Mouse (Mus musculus): Measurements from ENCODE around the gene Pou4f1. TPM values are rescaled to one million over a fixed set of nuclear protein-coding genes. Genes with fewer than 3 reads are reported as not detected.
"Not testable (repeated sequence)": the region's sequence is repeated elsewhere in the genome, so short reads cannot be mapped to it uniquely, and the experiment has no call there.

Pou4f1 gene
- 1 to 10 TPM in 2 of 3 experiments, under 1 TPM in 1; 0.71 to 2.5 (median 2.2) TPM for polyA plus RNA-seq (2017; shearing (Covaris generic))

- peak; percentile 74 for ATAC-seq
Measured at GRCm38 (mm10) chr14:104467966-104468622, at the start of gene Pou4f1. TSS of gene Pou4f1 (minus strand) at chr14:104467999.

- no peak for ATAC-seq
Measured at GRCm38 (mm10) chr14:104511664-104512063, 43.9 kb upstream of the Pou4f1 start.

- not testable (repeated sequence) for ATAC-seq
Measured at GRCm38 (mm10) chr14:104502761-104503160, 35.0 kb upstream of the Pou4f1 start.

GRCm38 (mm10) chr14:104479751-104480150 lies 12.0 kb upstream of the Pou4f1 start:
- no peak for ATAC-seq

GRCm38 (mm10) chr14:104478593-104478992 lies 10.8 kb upstream of the Pou4f1 start:
- ATAC-seq: no peak

GRCm38 (mm10) chr14:104477616-104478015 lies 9.8 kb upstream of the Pou4f1 start:
- ATAC-seq: no peak

- ATAC-seq: no peak
Measured at GRCm38 (mm10) chr14:104475438-104475837, 7.6 kb upstream of the Pou4f1 start.

GRCm38 (mm10) chr14:104468623-104468970 lies 798 bp upstream of the Pou4f1 start:
- no peak for ATAC-seq

- peak; percentile 20 for ATAC-seq
Measured at GRCm38 (mm10) chr14:104467133-104467965, 450 bp downstream of the Pou4f1 start.

- ATAC-seq: no peak
Measured at GRCm38 (mm10) chr14:104466557-104466956, 1.2 kb downstream of the Pou4f1 start.

GRCm38 (mm10) chr14:104465483-104466235 lies 2.1 kb downstream of the Pou4f1 start:
- no peak for ATAC-seq

- no peak for ATAC-seq
Measured at GRCm38 (mm10) chr14:104464841-104465240, 3.0 kb downstream of the Pou4f1 start.

GRCm38 (mm10) chr14:104463631-104464250 lies 4.1 kb downstream of the Pou4f1 start:
- no peak for ATAC-seq

- no peak for ATAC-seq
Measured at GRCm38 (mm10) chr14:104461286-104462240, 6.2 kb downstream of the Pou4f1 start.

- no peak for ATAC-seq
Measured at GRCm38 (mm10) chr14:104460325-104461285, 7.2 kb downstream of the Pou4f1 start.

GRCm38 (mm10) chr14:104459513-104460111 lies 8.2 kb downstream of the Pou4f1 start:
- ATAC-seq: no peak

GRCm38 (mm10) chr14:104458728-104459512 lies 8.9 kb downstream of the Pou4f1 start:
- no peak for ATAC-seq

GRCm38 (mm10) chr14:104457966-104458710 lies 9.7 kb downstream of the Pou4f1 start:
- no peak for ATAC-seq
